In the genomic region with DNA sequence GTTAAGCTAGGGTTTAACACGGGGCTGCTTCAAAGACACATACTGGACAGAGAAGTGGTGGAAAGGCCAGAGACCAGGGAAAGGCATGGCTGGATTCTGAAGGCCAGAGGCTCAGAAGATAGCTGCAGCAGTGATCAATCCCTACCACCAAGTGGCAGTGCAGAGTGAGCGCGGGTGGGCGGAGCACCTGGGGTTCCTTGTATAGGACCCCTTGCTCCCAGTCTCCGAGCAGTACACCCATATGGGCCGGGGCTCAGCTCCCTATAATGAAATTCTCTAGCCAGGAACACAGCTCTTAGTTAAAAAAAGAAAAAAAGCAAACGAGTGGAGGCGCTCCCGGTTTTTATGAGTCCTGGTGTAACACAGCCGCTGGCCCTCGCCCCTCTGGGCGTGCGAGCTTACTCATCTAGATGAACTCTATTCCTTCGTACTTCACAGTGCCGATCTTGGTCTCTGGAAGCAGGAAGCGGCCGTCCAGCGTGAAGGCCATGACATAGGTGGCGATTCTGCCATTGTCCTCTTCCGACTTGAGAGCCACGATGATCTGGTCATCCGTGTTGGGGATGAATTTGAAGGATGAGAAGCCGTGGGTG, we compare ENCODE assay signal across 10 mouse cellular contexts. TPM values are rescaled to one million over a fixed set of nuclear protein-coding genes. Genes with fewer than 3 reads are reported as not detected.
A peak's percentile ranks its signal among the peaks of the same experiment; 100 is the strongest.
DNase-seq lines count a peak whose midpoint lies in the region; ATAC-seq lines count a peak whose summit lies in the region.
"Had no signal": no experiment of that assay in that cellular context is flagged by ENCODE, and none has a peak within 500 bp of the region (broad histone marks: within the 10 kb centered on the region; RNA-seq: fewer than 3 reads in every experiment).

No protein-coding gene starts in this region.

- DNase-seq in ovary, postnatal 14 days (ENCODE audit: low spot score): peak; percentile 53
- DNase-seq in ovary, postnatal 10 days (ENCODE audit: low spot score): no peak
- DNase-seq in ZHBTc4 (ENCODE audit: low read depth, low spot score): peak; percentile 53
- DNase-seq in lung, postnatal 10 days: peak; percentile 73
- no peak for DNase-seq in liver
- DNase-seq in frontal cortex, postnatal 14 days (ENCODE audit: low spot score in 2 of 2): no peak

- H3K9ac ChIP-seq in heart, embryonic 13.5 days: peak overlapping the region; percentile 2; the same call in 1 of the 2 replicates
- no peak overlapping the region for H3K9ac ChIP-seq in heart, embryonic 11.5 days (ENCODE audit: low read depth, low read length)
- H3K9ac ChIP-seq: liver, embryonic 14.5 days; neural tube, embryonic 13.5 days had no signal

- H3K36me3 ChIP-seq in heart, embryonic 13.5 days: peaks cover 60% of the 10 kb centered on the region
- peaks cover 10% of the 10 kb centered on the region for H3K36me3 ChIP-seq in heart, embryonic 11.5 days (ENCODE audit: control insufficient read depth, insufficient read depth, low read length)

- H3K4me2 ChIP-seq in heart, embryonic 13.5 days: no peak overlapping the region
- H3K4me2 ChIP-seq in heart, embryonic 11.5 days: no peak overlapping the region
- H3K4me2 ChIP-seq: neural tube, embryonic 13.5 days had no signal

- no peaks in the 10 kb centered on the region for H3K27me3 ChIP-seq in heart, embryonic 13.5 days (replicated peaks)
- H3K27me3 ChIP-seq in heart, embryonic 11.5 days (ENCODE audit: control insufficient read depth, insufficient read depth, low read length): no peaks in the 10 kb centered on the region
- H3K27me3 ChIP-seq: neural tube, embryonic 13.5 days had no signal

- no peak overlapping the region for H3K4me3 ChIP-seq in heart, embryonic 13.5 days
- H3K4me3 ChIP-seq in heart, embryonic 11.5 days (ENCODE audit: low read depth, low read length): no peak overlapping the region
- H3K4me3 ChIP-seq: neural tube, embryonic 13.5 days had no signal

- no peaks in the 10 kb centered on the region for H3K9me3 ChIP-seq in heart, embryonic 13.5 days
- no peaks in the 10 kb centered on the region for H3K9me3 ChIP-seq in heart, embryonic 11.5 days (replicated peaks; ENCODE audit: control insufficient read depth, low read length)
- H3K9me3 ChIP-seq: neural tube, embryonic 13.5 days had no signal

- ATAC-seq in heart, embryonic 13.5 days (ENCODE audit: extremely low read depth, insufficient number of reproducible peaks, low FRiP score, low TSS enrichment): no peak
- no peak for ATAC-seq in heart, embryonic 11.5 days (replicated peaks; ENCODE audit: insufficient number of reproducible peaks, low FRiP score, low TSS enrichment)

- H3K27ac ChIP-seq in heart, embryonic 13.5 days (replicated peaks): no peak overlapping the region
- H3K27ac ChIP-seq in heart, embryonic 11.5 days (ENCODE audit: low read depth, low read length): no peak overlapping the region
- H3K27ac ChIP-seq: liver, embryonic 14.5 days had no signal

- 84% methylated on average over 23 of the region's 23 CpGs for WGBS in heart, embryonic 13.5 days
- WGBS in heart, embryonic 11.5 days (ENCODE audit: insufficient replicate concordance): 79% methylated on average over 23 of the region's 23 CpGs

- peaks cover 5% of the 10 kb centered on the region for H3K4me1 ChIP-seq in heart, embryonic 13.5 days
- H3K4me1 ChIP-seq in heart, embryonic 11.5 days (ENCODE audit: control insufficient read depth, insufficient read depth, low read length): peaks cover 3% of the 10 kb centered on the region; the same call in 1 of the 2 replicates
- H3K4me1 ChIP-seq: neural tube, embryonic 13.5 days had no signal

RNA-seq across cellular contexts. Expression of a gene that starts 5.5 kb away (rescaled TPM):
- polyA plus RNA-seq in heart, embryonic 13.5 days (2015; fragmentation: Nextera tagmentation; extraction: Ambion mirVana): 7.3 and 8.8 TPM in 2 replicates
- polyA plus RNA-seq in heart, embryonic 11.5 days (2014; fragmentation: Nextera tagmentation; extraction: Ambion mirVana): 3.1 and 3.8 TPM in 2 replicates

RNA-seq across cellular contexts. Expression of a gene that starts 11.5 kb away (rescaled TPM):
- polyA plus RNA-seq in heart, embryonic 13.5 days (2015; fragmentation: Nextera tagmentation; extraction: Ambion mirVana): 18.9 and 19.1 TPM in 2 replicates
- 16.0 and 17.1 TPM in 2 replicates for polyA plus RNA-seq in heart, embryonic 11.5 days (2014; fragmentation: Nextera tagmentation; extraction: Ambion mirVana)

RNA-seq across cellular contexts. Expression of a gene that starts 20.6 kb away (rescaled TPM):
- polyA plus RNA-seq in heart, embryonic 13.5 days (2015; fragmentation: Nextera tagmentation; extraction: Ambion mirVana): 5.5 and 7.1 TPM in 2 replicates
- 2.7 and 4.2 TPM in 2 replicates for polyA plus RNA-seq in heart, embryonic 11.5 days (2014; fragmentation: Nextera tagmentation; extraction: Ambion mirVana)

RNA-seq across cellular contexts. Expression of a gene that starts 51.9 kb away (rescaled TPM):
- 61.0 and 63.6 TPM in 2 replicates for polyA plus RNA-seq in heart, embryonic 13.5 days (2015; fragmentation: Nextera tagmentation; extraction: Ambion mirVana)
- 46.0 and 50.8 TPM in 2 replicates for polyA plus RNA-seq in heart, embryonic 11.5 days (2014; fragmentation: Nextera tagmentation; extraction: Ambion mirVana)

Comparison
In these comparisons a context has a peak if more than half of its experiments do, and no peak if none do; other contexts are left out.
1. DNase-seq: peak in ovary, postnatal 14 days (single experiment), ZHBTc4 (single experiment) and lung, postnatal 10 days (single experiment); none in ovary, postnatal 10 days (single experiment), liver (single experiment) and frontal cortex, postnatal 14 days (0 of 2).